Mouse (Mus musculus): ENCODE measurements around the gene Arhgap9. TPM values are rescaled to one million over a fixed set of nuclear protein-coding genes. Genes with fewer than 3 reads are reported as not detected.
"Not testable (repeated sequence)": the region's sequence is repeated elsewhere in the genome, so short reads cannot be mapped to it uniquely, and the experiment has no call there.

Arhgap9 gene
- polyA plus RNA-seq, 1 experiment from 2014 or later: 5.1 TPM

GRCm38 (mm10) chr10:127313516-127313915 is 8.2 kb upstream of the Arhgap9 start:
- H3K4me3 ChIP-seq; H3K27ac ChIP-seq; H3K27me3 ChIP-seq; H3K9ac ChIP-seq; ATAC-seq (ENCODE audit: insufficient number of reproducible peaks, low FRiP score, low TSS enrichment, low read depth); H3K4me2 ChIP-seq; H3K9me3 ChIP-seq: not testable (repeated sequence)
- Histone ChIP-seq H3K36me3 (peaks cover 14% of the 10 kb centered on the region), H3K4me1 (peaks cover 12% of the 10 kb centered on the region)
- WGBS: 89% methylated on average over 5 of the region's 5 CpGs

- H3K36me3 ChIP-seq; H3K9me3 ChIP-seq; H3K4me3 ChIP-seq; H3K27ac ChIP-seq; ATAC-seq (ENCODE audit: insufficient number of reproducible peaks, low FRiP score, low TSS enrichment, low read depth); H3K4me2 ChIP-seq; H3K9ac ChIP-seq; H3K27me3 ChIP-seq: not testable (repeated sequence)
- 92% methylated on average over 1 of the region's 1 CpGs for WGBS
- peaks cover 11% of the 10 kb centered on the region for H3K4me1 ChIP-seq
Measured at GRCm38 (mm10) chr10:127314950-127315349, 6.8 kb upstream of the Arhgap9 start.

- Histone ChIP-seq H3K27me3 (no peaks in the 10 kb centered on the region), H3K4me2 (no peak overlapping the region), H3K4me3 (no peak overlapping the region), H3K4me1 (no peaks in the 10 kb centered on the region), H3K36me3 (no peaks in the 10 kb centered on the region), H3K9me3 (no peaks in the 10 kb centered on the region), H3K27ac (no peak overlapping the region), H3K9ac (no peak overlapping the region)
- WGBS: 87% methylated on average over 2 of the region's 2 CpGs
- no peak for ATAC-seq (ENCODE audit: insufficient number of reproducible peaks, low FRiP score, low TSS enrichment, low read depth)
Measured at GRCm38 (mm10) chr10:127317277-127317676, 4.5 kb upstream of the Arhgap9 start.

GRCm38 (mm10) chr10:127318009-127318408 is 3.8 kb upstream of the Arhgap9 start:
- no peaks in the 10 kb centered on the region for H3K9me3 ChIP-seq
- no peaks in the 10 kb centered on the region for H3K36me3 ChIP-seq
- H3K27ac ChIP-seq: no peak overlapping the region
- no peaks in the 10 kb centered on the region for H3K4me1 ChIP-seq
- no peak overlapping the region for H3K4me2 ChIP-seq
- ATAC-seq (ENCODE audit: insufficient number of reproducible peaks, low FRiP score, low TSS enrichment, low read depth): no peak
- no peak overlapping the region for H3K9ac ChIP-seq
- H3K27me3 ChIP-seq: no peaks in the 10 kb centered on the region; the same call in 1 of the 2 replicates
- no peak overlapping the region for H3K4me3 ChIP-seq
- WGBS: 41% methylated on average over 4 of the region's 4 CpGs

- H3K27ac ChIP-seq: no peak overlapping the region
- no peak overlapping the region for H3K4me3 ChIP-seq
- no peaks in the 10 kb centered on the region for H3K36me3 ChIP-seq
- H3K27me3 ChIP-seq: peaks cover 6% of the 10 kb centered on the region; the same call in 1 of the 2 replicates
- no peak for ATAC-seq (ENCODE audit: insufficient number of reproducible peaks, low FRiP score, low TSS enrichment, low read depth)
- no peak overlapping the region for H3K4me2 ChIP-seq
- H3K4me1 ChIP-seq: no peaks in the 10 kb centered on the region
- H3K9ac ChIP-seq: no peak overlapping the region
- 71% methylated on average over 7 of the region's 7 CpGs for whole genome bisulfite sequencing
- H3K9me3 ChIP-seq: no peaks in the 10 kb centered on the region
Measured at GRCm38 (mm10) chr10:127319969-127320368, 1.8 kb upstream of the Arhgap9 start.

GRCm38 (mm10) chr10:127322178-127322577 is 414 bp downstream of the Arhgap9 start:
- no peak overlapping the region for H3K9ac ChIP-seq
- H3K36me3 ChIP-seq: no peaks in the 10 kb centered on the region
- 66% methylated on average over 13 of the region's 13 CpGs for WGBS
- ATAC-seq (ENCODE audit: insufficient number of reproducible peaks, low FRiP score, low TSS enrichment, low read depth): no peak
- H3K4me3 ChIP-seq: no peak overlapping the region
- no peak overlapping the region for H3K27ac ChIP-seq
- no peaks in the 10 kb centered on the region for H3K9me3 ChIP-seq
- no peak overlapping the region for H3K4me2 ChIP-seq
- H3K4me1 ChIP-seq: peaks cover 19% of the 10 kb centered on the region
- H3K27me3 ChIP-seq: peaks cover 23% of the 10 kb centered on the region

GRCm38 (mm10) chr10:127322669-127323068 is 905 bp downstream of the Arhgap9 start:
- peaks cover 28% of the 10 kb centered on the region for H3K27me3 ChIP-seq
- H3K4me1 ChIP-seq: peaks cover 19% of the 10 kb centered on the region
- ATAC-seq (ENCODE audit: insufficient number of reproducible peaks, low FRiP score, low TSS enrichment, low read depth): no peak
- H3K4me3 ChIP-seq: no peak overlapping the region
- H3K9ac ChIP-seq: no peak overlapping the region
- H3K9me3 ChIP-seq: no peaks in the 10 kb centered on the region
- no peak overlapping the region for H3K4me2 ChIP-seq
- 67% methylated on average over 4 of the region's 4 CpGs for WGBS
- no peaks in the 10 kb centered on the region for H3K36me3 ChIP-seq
- no peak overlapping the region for H3K27ac ChIP-seq

GRCm38 (mm10) chr10:127323131-127323855 is 1.5 kb downstream of the Arhgap9 start:
- H3K4me3 ChIP-seq: no peak overlapping the region
- H3K27me3 ChIP-seq: peaks cover 32% of the 10 kb centered on the region
- no peaks in the 10 kb centered on the region for H3K36me3 ChIP-seq
- H3K27ac ChIP-seq: no peak overlapping the region
- no peak for ATAC-seq (ENCODE audit: insufficient number of reproducible peaks, low FRiP score, low TSS enrichment, low read depth)
- H3K9me3 ChIP-seq: no peaks in the 10 kb centered on the region
- H3K4me1 ChIP-seq: peaks cover 19% of the 10 kb centered on the region
- no peak overlapping the region for H3K9ac ChIP-seq
- WGBS: 68% methylated on average over 17 of the region's 17 CpGs
- no peak overlapping the region for H3K4me2 ChIP-seq

GRCm38 (mm10) chr10:127324495-127324894 is 2.7 kb downstream of the Arhgap9 start:
- H3K27ac ChIP-seq: no peak overlapping the region

GRCm38 (mm10) chr10:127325454-127326016 is 3.8 kb downstream of the Arhgap9 start:
- peak overlapping the region; percentile 94 for H3K4me2 ChIP-seq
- no peak for ATAC-seq (ENCODE audit: insufficient number of reproducible peaks, low FRiP score, low TSS enrichment, low read depth)
- H3K4me3 ChIP-seq: peak overlapping the region; percentile 50
- H3K27me3 ChIP-seq: peaks cover 32% of the 10 kb centered on the region
- no peaks in the 10 kb centered on the region for H3K9me3 ChIP-seq
- peaks cover 23% of the 10 kb centered on the region for H3K4me1 ChIP-seq
- H3K36me3 ChIP-seq: peaks cover 2% of the 10 kb centered on the region; the same call in 1 of the 2 replicates
- no peak overlapping the region for H3K27ac ChIP-seq
- WGBS: 30% methylated on average over 14 of the region's 14 CpGs
- no peak overlapping the region for H3K9ac ChIP-seq

More at GRCm38 (mm10) chr10:127324495-127324894, 2.7 kb downstream of the Arhgap9 start:
- H3K4me3 ChIP-seq: no peak overlapping the region
- no peaks in the 10 kb centered on the region for H3K9me3 ChIP-seq
- no peak for ATAC-seq (ENCODE audit: insufficient number of reproducible peaks, low FRiP score, low TSS enrichment, low read depth)
- 10% methylated on average over 7 of the region's 7 CpGs for WGBS
- H3K27me3 ChIP-seq: peaks cover 32% of the 10 kb centered on the region
- H3K4me1 ChIP-seq: peaks cover 19% of the 10 kb centered on the region
- no peak overlapping the region for H3K9ac ChIP-seq
- no peak overlapping the region for H3K4me2 ChIP-seq
- no peaks in the 10 kb centered on the region for H3K36me3 ChIP-seq

GRCm38 (mm10) chr10:127326017-127326801 is 4.4 kb downstream of the Arhgap9 start:
- Histone ChIP-seq H3K27ac (no peak overlapping the region), H3K4me3 (peak overlapping the region; percentile 50), H3K9ac (peak overlapping the region; percentile 54), H3K27me3 (peaks cover 32% of the 10 kb centered on the region), H3K4me2 (peak overlapping the region; percentile 94), H3K36me3 (peaks cover 9% of the 10 kb centered on the region), H3K4me1 (peaks cover 23% of the 10 kb centered on the region), H3K9me3 (no peaks in the 10 kb centered on the region)
- under 1% methylated on average over 54 of the region's 54 CpGs for WGBS
- no peak for ATAC-seq (ENCODE audit: insufficient number of reproducible peaks, low FRiP score, low TSS enrichment, low read depth)

GRCm38 (mm10) chr10:127326828-127327227 is 5.1 kb downstream of the Arhgap9 start:
- Histone ChIP-seq H3K4me2 (peak overlapping the region; percentile 94), H3K9me3 (no peaks in the 10 kb centered on the region), H3K4me3 (peak overlapping the region; percentile 50), H3K36me3 (peaks cover 15% of the 10 kb centered on the region), H3K4me1 (peaks cover 23% of the 10 kb centered on the region), H3K27ac (no peak overlapping the region), H3K27me3 (peaks cover 32% of the 10 kb centered on the region), H3K9ac (peak overlapping the region; percentile 54)
- WGBS: 6% methylated on average over 29 of the region's 29 CpGs
- ATAC-seq (ENCODE audit: insufficient number of reproducible peaks, low FRiP score, low TSS enrichment, low read depth): no peak
